Mouse (Mus musculus) layer of hippocampus, postnatal 36 days (tissue): ENCODE data around the gene Vsig1. TPM values are rescaled to one million over a fixed set of nuclear protein-coding genes. Genes with fewer than 3 reads are reported as not detected.

Experiments used
- total RNA-seq, 2 experiments: library from RNA; stranded (reverse); gene quantifications; 2 replicates each; pipeline ENCODE4 v1.2.3; 2021

Vsig1 gene
- total RNA-seq, 2 experiments from 2014 or later: not detected

Other genes starting within 250 kb of the Vsig1 start
- gene Mid2, start 243.0 kb upstream of the Vsig1 start, total RNA-seq: 10 to 100 TPM; 20.2 to 22.5 TPM
- not detected for gene Tex13b, start 94.2 kb upstream of the Vsig1 start, total RNA-seq
- gene Psmd10, start 49.1 kb downstream of the Vsig1 start, total RNA-seq: 10 to 100 TPM; 18.0 to 20.3 TPM
- 10 to 100 TPM in 1 of 2 experiments, 1 to 10 TPM in 1; 7.1 to 11.3 TPM for gene Atg4a, start 49.3 kb downstream of the Vsig1 start, total RNA-seq